Mouse (Mus musculus) stomach, postnatal 0 days (tissue): ENCODE data around the gene Hpse2.

ENCODE experiments used
- CTCF ChIP-seq: IDR thresholded peaks from 2 replicates; pipeline ENCODE4 v1.5.1; 2016; ENCODE audit warnings: antibody characterized with exemption, low read depth, mild to moderate bottlenecking, moderate library complexity
- EP300 ChIP-seq: optimal IDR thresholded peaks from 2 replicates; pipeline ENCODE3; 2016; ENCODE audit warnings: antibody characterized with exemption

- no peak for TF ChIP-seq CTCF
- no peak for TF ChIP-seq EP300
These were observed 240.3 kb downstream of the Hpse2 start for GRCm38 (mm10) chr19:43147901-43148300.
